19 mouse cellular contexts compared by ENCODE assay signal in genomic region chr9:61261739-61262333, GRCm38 (mm10).
DNase-seq lines count a peak whose midpoint lies in the region; ATAC-seq lines count a peak whose summit lies in the region.
"Had no signal": no experiment of that assay in that cellular context is flagged by ENCODE, and none has a peak within 500 bp of the region (broad histone marks: within the 10 kb centered on the region; RNA-seq: fewer than 3 reads in every experiment).

No protein-coding gene starts in this region.

- no peak for DNase-seq in midbrain, embryonic 10.5 days (ENCODE audit: low spot score)
- no peak for DNase-seq in midbrain, embryonic 11.5 days (ENCODE audit: low spot score, missing footprints)
- DNase-seq in hindbrain, embryonic 10.5 days (ENCODE audit: low spot score) = no peak
- no peak for DNase-seq in gastrocnemius, postnatal 25 days
- DNase-seq in thymus, postnatal 25 days = no peak
- DNase-seq in urinary bladder, adult 18-20 months (ENCODE audit: low spot score in 2 of 2) = no peak
- DNase-seq: adrenal gland, postnatal 36 days; B cell, adult 2 months; cerebellum, postnatal 10 days; kidney, adult 18-20 months; kidney, postnatal 36 days; liver, embryonic 13.5 days; thymus, postnatal 4 days had no signal

- peak overlapping the region; percentile 38; the same call in 1 of the 2 replicates for H3K27ac ChIP-seq in midbrain, embryonic 10.5 days (replicated peaks)
- no peak overlapping the region for H3K27ac ChIP-seq in midbrain, embryonic 11.5 days (ENCODE audit: low read depth, low read length)
- peak overlapping the region; percentile 46 for H3K27ac ChIP-seq in hindbrain, embryonic 10.5 days
- peak overlapping the region; percentile 60 for H3K27ac ChIP-seq in midbrain, embryonic 12.5 days (replicated peaks)
- H3K27ac ChIP-seq: limb, embryonic 12.5 days; liver, embryonic 13.5 days; neural tube, embryonic 12.5 days had no signal

- no peak overlapping the region for H3K9ac ChIP-seq in midbrain, embryonic 11.5 days (ENCODE audit: low read length)
- no peak overlapping the region for H3K9ac ChIP-seq in midbrain, embryonic 12.5 days (replicated peaks)
- H3K9ac ChIP-seq: limb, embryonic 12.5 days; liver, embryonic 13.5 days; neural tube, embryonic 12.5 days had no signal

- peaks cover 20% of the 10 kb centered on the region for H3K27me3 ChIP-seq in midbrain, embryonic 10.5 days (ENCODE audit: low read depth, poor library complexity, severe bottlenecking)
- no peaks in the 10 kb centered on the region; the same call in 1 of the 2 replicates for H3K27me3 ChIP-seq in midbrain, embryonic 11.5 days (ENCODE audit: control insufficient read depth, insufficient read depth, low read length)
- H3K27me3 ChIP-seq in hindbrain, embryonic 10.5 days (ENCODE audit: insufficient read depth, poor library complexity, severe bottlenecking) = peaks cover 36% of the 10 kb centered on the region
- H3K27me3 ChIP-seq in midbrain, embryonic 12.5 days = peaks cover 12% of the 10 kb centered on the region
- H3K27me3 ChIP-seq: neural tube, embryonic 12.5 days; Patski had no signal

- H3K4me3 ChIP-seq in midbrain, embryonic 10.5 days = no peak overlapping the region
- H3K4me3 ChIP-seq in midbrain, embryonic 11.5 days (ENCODE audit: low read depth, low read length) = no peak overlapping the region
- no peak overlapping the region for H3K4me3 ChIP-seq in hindbrain, embryonic 10.5 days
- H3K4me3 ChIP-seq in midbrain, embryonic 12.5 days = no peak overlapping the region
- H3K4me3 ChIP-seq: limb, embryonic 12.5 days; liver, embryonic 13.5 days; neural tube, embryonic 12.5 days had no signal

- no peak overlapping the region for H3K4me2 ChIP-seq in midbrain, embryonic 11.5 days
- H3K4me2 ChIP-seq in midbrain, embryonic 12.5 days (replicated peaks) = 0 out of 2 replicates have a peak overlapping the region, but pooled peaks have one; percentile 3
- H3K4me2 ChIP-seq: limb, embryonic 12.5 days; liver, embryonic 13.5 days; neural tube, embryonic 12.5 days had no signal

- no peak for ATAC-seq in midbrain, embryonic 11.5 days (ENCODE audit: low FRiP score)
- ATAC-seq in midbrain, embryonic 12.5 days (ENCODE audit: low FRiP score, low read depth) = 0 out of 2 replicates have a peak, but pooled peaks have one; percentile 56
- ATAC-seq: activated CD4-positive, CD25-positive, alpha-beta regulatory T cell, adult 4 months; lung, postnatal 0 days; Patski had no signal

- WGBS in midbrain, embryonic 10.5 days = 56% methylated on average over 12 of the region's 12 CpGs
- WGBS in midbrain, embryonic 11.5 days = 38% methylated on average over 12 of the region's 12 CpGs
- WGBS in hindbrain, embryonic 10.5 days = 42% methylated on average over 12 of the region's 12 CpGs
- 27% methylated on average over 12 of the region's 12 CpGs for WGBS in midbrain, embryonic 12.5 days

- H3K9me3 ChIP-seq in midbrain, embryonic 10.5 days (replicated peaks) = peaks cover 5% of the 10 kb centered on the region; the same call in 1 of the 2 replicates
- no peaks in the 10 kb centered on the region; the same call in 1 of the 2 replicates for H3K9me3 ChIP-seq in midbrain, embryonic 11.5 days (ENCODE audit: control insufficient read depth, low read length)
- peaks cover 10% of the 10 kb centered on the region; the same call in 1 of the 2 replicates for H3K9me3 ChIP-seq in hindbrain, embryonic 10.5 days
- H3K9me3 ChIP-seq in midbrain, embryonic 12.5 days = 0 out of 2 replicates have a peak, but pooled peaks cover 12% of the 10 kb centered on the region
- H3K9me3 ChIP-seq: liver, embryonic 13.5 days; neural tube, embryonic 12.5 days had no signal

- H3K4me1 ChIP-seq in midbrain, embryonic 10.5 days = peaks cover 45% of the 10 kb centered on the region
- H3K4me1 ChIP-seq in midbrain, embryonic 11.5 days (ENCODE audit: control insufficient read depth, insufficient read depth, low read length) = peaks cover 29% of the 10 kb centered on the region
- H3K4me1 ChIP-seq in hindbrain, embryonic 10.5 days (replicated peaks) = peaks cover 52% of the 10 kb centered on the region
- H3K4me1 ChIP-seq in midbrain, embryonic 12.5 days = peaks cover 36% of the 10 kb centered on the region

- no peaks in the 10 kb centered on the region for H3K36me3 ChIP-seq in midbrain, embryonic 10.5 days
- no peaks in the 10 kb centered on the region for H3K36me3 ChIP-seq in midbrain, embryonic 11.5 days (ENCODE audit: control insufficient read depth, insufficient read depth, low read length)
- H3K36me3 ChIP-seq in hindbrain, embryonic 10.5 days = no peaks in the 10 kb centered on the region
- no peaks in the 10 kb centered on the region for H3K36me3 ChIP-seq in midbrain, embryonic 12.5 days
- H3K36me3 ChIP-seq: limb, embryonic 12.5 days; liver, embryonic 13.5 days; neural tube, embryonic 12.5 days had no signal
